In genomic region chr1:178576926-178577325, GRCm38 (mm10) we compare ENCODE assay signal across 25 mouse cellular contexts. TPM values are rescaled to one million over a fixed set of nuclear protein-coding genes. Genes with fewer than 3 reads are reported as not detected.
DNase-seq lines count a peak whose midpoint lies in the region; ATAC-seq and TF ChIP-seq lines count a peak whose summit lies in the region.
"Had no signal": no experiment of that assay in that cellular context is flagged by ENCODE, and none has a peak within 500 bp of the region (broad histone marks: within the 10 kb centered on the region; RNA-seq: fewer than 3 reads in every experiment).

No protein-coding gene starts in this region.

- TF ChIP-seq CTCF in layer of hippocampus, adult 2 months (conservative IDR thresholded peaks at IDR 0.05): no peak

- 58% methylated on average over 3 of the region's 3 CpGs for WGBS in embryonic facial prominence, embryonic 15.5 days

- H3K9ac ChIP-seq in embryonic facial prominence, embryonic 15.5 days: no peak overlapping the region
- H3K9ac ChIP-seq: embryonic facial prominence, embryonic 12.5 days; forebrain, embryonic 15.5 days; heart, embryonic 13.5 days; hindbrain, embryonic 13.5 days had no signal

- H3K4me1 ChIP-seq in embryonic facial prominence, embryonic 15.5 days: peaks cover 5% of the 10 kb centered on the region; the same call in 1 of the 2 replicates

- H3K27me3 ChIP-seq in embryonic facial prominence, embryonic 15.5 days: no peaks in the 10 kb centered on the region
- H3K27me3 ChIP-seq: embryonic facial prominence, embryonic 12.5 days; forebrain, embryonic 15.5 days; heart, embryonic 13.5 days; hindbrain, embryonic 13.5 days had no signal

- H3K9me3 ChIP-seq in embryonic facial prominence, embryonic 15.5 days (replicated peaks): no peaks in the 10 kb centered on the region
- H3K9me3 ChIP-seq: G1E had no signal

- H3K4me2 ChIP-seq in embryonic facial prominence, embryonic 15.5 days (replicated peaks): no peak overlapping the region
- H3K4me2 ChIP-seq: embryonic facial prominence, embryonic 12.5 days; forebrain, embryonic 15.5 days; heart, embryonic 13.5 days; hindbrain, embryonic 13.5 days had no signal

- DNase-seq in adrenal gland, postnatal 14 days: peak; percentile 21
- no peak for DNase-seq in adrenal gland, postnatal 36 days
- DNase-seq in 3134 (ENCODE audit: extremely low read depth, insufficient read length, low spot score) (peak; percentile 62), MN1 (ENCODE audit: low spot score) (peak; percentile 71)
- DNase-seq in left cerebral cortex, adult 18-20 months (ENCODE audit: low spot score in 2 of 2): no peak
- DNase-seq in T-cell, adult 2 months (ENCODE audit: low spot score): no peak
- no peak for DNase-seq in layer of hippocampus, adult 2 months (ENCODE audit: low spot score in 2 of 2)
- DNase-seq: cerebellum, adult 11 months; cerebellum, adult 8-10 months; cerebellum, postnatal 14 days; embryo, embryonic 11 days; gastrocnemius, postnatal 14 days; heart, adult 2 months; heart, postnatal 10 days; kidney, adult 11 months; kidney, adult 9 months had no signal

- H3K27ac ChIP-seq in embryonic facial prominence, embryonic 15.5 days (replicated peaks): no peak overlapping the region
- no peak overlapping the region for H3K27ac ChIP-seq in layer of hippocampus, adult 2 months
- H3K27ac ChIP-seq: embryonic facial prominence, embryonic 12.5 days; forebrain, embryonic 10.5 days; forebrain, embryonic 15.5 days; heart, adult 2 months; heart, embryonic 13.5 days; hindbrain, embryonic 13.5 days; hindbrain, postnatal 0 days had no signal

- H3K4me3 ChIP-seq in embryonic facial prominence, embryonic 15.5 days (replicated peaks): no peak overlapping the region
- H3K4me3 ChIP-seq in layer of hippocampus, adult 2 months: no peak overlapping the region
- H3K4me3 ChIP-seq: embryonic facial prominence, embryonic 12.5 days; forebrain, embryonic 10.5 days; forebrain, embryonic 15.5 days; heart, adult 2 months; heart, embryonic 13.5 days; hindbrain, embryonic 13.5 days had no signal

- 0 out of 2 replicates have a peak, but pooled peaks have one; percentile 15 for ATAC-seq in embryonic facial prominence, embryonic 15.5 days (ENCODE audit: insufficient number of reproducible peaks, low FRiP score, low TSS enrichment, low read depth)
- ATAC-seq: CD4-positive, CD25-positive, alpha-beta regulatory T cell, adult 4 months; forebrain, embryonic 15.5 days; hindbrain, postnatal 0 days had no signal

- H3K36me3 ChIP-seq in embryonic facial prominence, embryonic 15.5 days: 0 out of 2 replicates have a peak, but pooled peaks cover 2% of the 10 kb centered on the region
- H3K36me3 ChIP-seq: forebrain, embryonic 10.5 days; forebrain, embryonic 15.5 days; G1E had no signal

RNA-seq across cellular contexts. Expression of gene Kif26b, which starts 48.0 kb away (rescaled TPM):
- 3.0 and 4.7 TPM in 2 replicates for total RNA-seq in adrenal gland, postnatal 14 days (2021)
- 1 to 10 TPM; 1.4 to 2.5 TPM for total RNA-seq in adrenal gland, postnatal 36 days (2021)
- polyA plus RNA-seq in embryonic facial prominence, embryonic 15.5 days (2015; fragmentation: Nextera tagmentation; extraction: Ambion mirVana): 7.4 and 8.7 TPM in 2 replicates
- total RNA-seq in left cerebral cortex, adult 18-20 months (2021): 1 to 10 TPM; 8.6 to 9.0 TPM
- total RNA-seq in layer of hippocampus, adult 2 months (2021): 10 to 100 TPM; 21.3 to 23.8 TPM

Comparison
In these comparisons a context has a peak if more than half of its experiments do, and no peak if none do; other contexts are left out.
1. DNase-seq: peak in adrenal gland, postnatal 14 days (single experiment), 3134 (single experiment) and MN1 (single experiment); none in adrenal gland, postnatal 36 days (0 of 2), left cerebral cortex, adult 18-20 months (0 of 2), T-cell, adult 2 months (single experiment) and layer of hippocampus, adult 2 months (0 of 2).